Mouse (Mus musculus): ENCODE results near the gene Sipa1l1. TPM values are rescaled to one million over a fixed set of nuclear protein-coding genes. Genes with fewer than 3 reads are reported as not detected.
A peak's percentile ranks its signal among the peaks of the same experiment; 100 is the strongest.

The Sipa1l1 gene
- total RNA-seq, 1 experiment, result 31.8 TPM

- H3K27ac ChIP-seq (ENCODE audit: insufficient read depth, low read depth, low read length, poor library complexity, severe bottlenecking), result no peak overlapping the region
- no peak overlapping the region for H3K4me3 ChIP-seq (ENCODE audit: insufficient read depth in 1 of 2, low read depth in 1 of 2, low read length in 2 of 2, poor library complexity in 1 of 2, severe bottlenecking in 1 of 2)
- no peak for DNase-seq (ENCODE audit: low read depth, low spot score)
- peaks cover 2 to 12% of the 10 kb centered on the region in 2 experiments for H3K4me1 ChIP-seq (ENCODE audit: control insufficient read depth in 2 of 2, insufficient read depth in 2 of 2, low read length in 2 of 2, poor library complexity in 1 of 2)
- TF ChIP-seq ZC3H11A (IDR thresholded peaks at IDR 0.05; ENCODE audit: borderline replicate concordance, low read depth, low read length), result no peak
- no peak overlapping the region for H3K9ac ChIP-seq (ENCODE audit: insufficient read depth, low read depth, low read length, poor library complexity, severe bottlenecking)
- in situ Hi-C loops (cut with MboI; ENCODE audit: low sequenced_read_pairs in 2 of 2, unreplicated experiment in 2 of 2), result no loop called here
- no peaks in the 10 kb centered on the region for H3K9me3 ChIP-seq (ENCODE audit: control insufficient read depth, insufficient read depth, low read depth, low read length)
- no peaks in the 10 kb centered on the region for H3K36me3 ChIP-seq (ENCODE audit: control insufficient read depth, insufficient read depth, low read length, poor library complexity, severe bottlenecking)
Measured at GRCm38 (mm10) chr12:82322759-82323451, 153.8 kb downstream of the Sipa1l1 start.

GRCm38 (mm10) chr12:82324621-82325020 is 155.5 kb downstream of the Sipa1l1 start:
- TF ChIP-seq CHD2 (IDR thresholded peaks at IDR 0.05; ENCODE audit: low read depth, low read length), result no peak
- no peak for TF ChIP-seq MAFK (IDR thresholded peaks at IDR 0.05; ENCODE audit: insufficient read depth, low read depth, low read length)
- TF ChIP-seq ZC3H11A (IDR thresholded peaks at IDR 0.05; ENCODE audit: borderline replicate concordance, low read depth, low read length), result no peak
- no peak for TF ChIP-seq HCFC1 (IDR thresholded peaks at IDR 0.05; ENCODE audit: borderline replicate concordance, insufficient read depth, low read length)
- no peak for TF ChIP-seq ZNF384 (IDR thresholded peaks at IDR 0.05; ENCODE audit: low read depth, low read length)
- in situ Hi-C loops (cut with MboI; ENCODE audit: low sequenced_read_pairs in 2 of 2, unreplicated experiment in 2 of 2), result no loop called here
- no peak for DNase-seq (ENCODE audit: low read depth, low spot score)
- Histone ChIP-seq H3K4me1 (ENCODE audit: control insufficient read depth in 2 of 2, insufficient read depth in 2 of 2, low read length in 2 of 2, poor library complexity in 1 of 2) (peaks cover 2 to 11% of the 10 kb centered on the region in 2 experiments), H3K36me3 (ENCODE audit: control insufficient read depth, insufficient read depth, low read length, poor library complexity, severe bottlenecking) (no peaks in the 10 kb centered on the region), H3K9ac (ENCODE audit: insufficient read depth, low read depth, low read length, poor library complexity, severe bottlenecking) (no peak overlapping the region), H3K9me3 (ENCODE audit: control insufficient read depth, insufficient read depth, low read depth, low read length) (no peaks in the 10 kb centered on the region), H3K27ac (ENCODE audit: insufficient read depth, low read depth, low read length, poor library complexity, severe bottlenecking) (no peak overlapping the region), H3K4me3 (ENCODE audit: insufficient read depth in 1 of 2, low read depth in 1 of 2, low read length in 2 of 2, poor library complexity in 1 of 2, severe bottlenecking in 1 of 2) (no peak overlapping the region)

GRCm38 (mm10) chr12:82325502-82325901 is 156.4 kb downstream of the Sipa1l1 start:
- H3K4me1 ChIP-seq (ENCODE audit: control insufficient read depth in 2 of 2, insufficient read depth in 2 of 2, low read length in 2 of 2, poor library complexity in 1 of 2), result peaks cover 2 to 5% of the 10 kb centered on the region in 2 experiments; a peak in 2 of 4 replicates
- H3K4me3 ChIP-seq (ENCODE audit: insufficient read depth in 1 of 2, low read depth in 1 of 2, low read length in 2 of 2, poor library complexity in 1 of 2, severe bottlenecking in 1 of 2), result no peak overlapping the region
- in situ Hi-C loops (cut with MboI; ENCODE audit: low sequenced_read_pairs in 2 of 2, unreplicated experiment in 2 of 2), result no loop called here
- no peak overlapping the region for H3K9ac ChIP-seq (ENCODE audit: insufficient read depth, low read depth, low read length, poor library complexity, severe bottlenecking)
- no peaks in the 10 kb centered on the region for H3K9me3 ChIP-seq (ENCODE audit: control insufficient read depth, insufficient read depth, low read depth, low read length)
- no peak overlapping the region for H3K27ac ChIP-seq (ENCODE audit: insufficient read depth, low read depth, low read length, poor library complexity, severe bottlenecking)
- no peaks in the 10 kb centered on the region for H3K36me3 ChIP-seq (ENCODE audit: control insufficient read depth, insufficient read depth, low read length, poor library complexity, severe bottlenecking)
- TF ChIP-seq MAFK (IDR thresholded peaks at IDR 0.05; ENCODE audit: insufficient read depth, low read depth, low read length) (no peak), ZC3H11A (IDR thresholded peaks at IDR 0.05; ENCODE audit: borderline replicate concordance, low read depth, low read length) (no peak), ZNF384 (IDR thresholded peaks at IDR 0.05; ENCODE audit: low read depth, low read length) (no peak), HCFC1 (IDR thresholded peaks at IDR 0.05; ENCODE audit: borderline replicate concordance, insufficient read depth, low read length) (no peak), CHD2 (IDR thresholded peaks at IDR 0.05; ENCODE audit: low read depth, low read length) (no peak)
- peak; percentile 40 for DNase-seq (ENCODE audit: low read depth, low spot score)

GRCm38 (mm10) chr12:82326438-82326837 is 157.3 kb downstream of the Sipa1l1 start:
- H3K9me3 ChIP-seq (ENCODE audit: control insufficient read depth, insufficient read depth, low read depth, low read length), result no peaks in the 10 kb centered on the region
- H3K27ac ChIP-seq (ENCODE audit: insufficient read depth, low read depth, low read length, poor library complexity, severe bottlenecking), result no peak overlapping the region
- no peak overlapping the region for H3K4me3 ChIP-seq (ENCODE audit: insufficient read depth in 1 of 2, low read depth in 1 of 2, low read length in 2 of 2, poor library complexity in 1 of 2, severe bottlenecking in 1 of 2)
- H3K9ac ChIP-seq (ENCODE audit: insufficient read depth, low read depth, low read length, poor library complexity, severe bottlenecking), result no peak overlapping the region
- in situ Hi-C loops (cut with MboI; ENCODE audit: low sequenced_read_pairs in 2 of 2, unreplicated experiment in 2 of 2), result no loop called here
- 0 out of 4 replicates have a peak, but pooled peaks cover 0 to 3% of the 10 kb centered on the region in 2 experiments for H3K4me1 ChIP-seq (ENCODE audit: control insufficient read depth in 2 of 2, insufficient read depth in 2 of 2, low read length in 2 of 2, poor library complexity in 1 of 2)
- H3K36me3 ChIP-seq (ENCODE audit: control insufficient read depth, insufficient read depth, low read length, poor library complexity, severe bottlenecking), result no peaks in the 10 kb centered on the region
- DNase-seq (ENCODE audit: low read depth, low spot score), result no peak
- no peak for TF ChIP-seq HCFC1 (IDR thresholded peaks at IDR 0.05; ENCODE audit: borderline replicate concordance, insufficient read depth, low read length)

- DNase-seq (ENCODE audit: low read depth, low spot score), result no peak
- no peak for TF ChIP-seq HCFC1 (IDR thresholded peaks at IDR 0.05; ENCODE audit: borderline replicate concordance, insufficient read depth, low read length)
- TF ChIP-seq CHD2 (IDR thresholded peaks at IDR 0.05; ENCODE audit: low read depth, low read length), result no peak
- no peak for TF ChIP-seq MAFK (IDR thresholded peaks at IDR 0.05; ENCODE audit: insufficient read depth, low read depth, low read length)
- TF ChIP-seq ZNF384 (IDR thresholded peaks at IDR 0.05; ENCODE audit: low read depth, low read length), result no peak
- no peak for TF ChIP-seq ZC3H11A (IDR thresholded peaks at IDR 0.05; ENCODE audit: borderline replicate concordance, low read depth, low read length)
- Histone ChIP-seq H3K9ac (ENCODE audit: insufficient read depth, low read depth, low read length, poor library complexity, severe bottlenecking) (no peak overlapping the region), H3K4me1 (ENCODE audit: control insufficient read depth in 2 of 2, insufficient read depth in 2 of 2, low read length in 2 of 2, poor library complexity in 1 of 2) (0 out of 4 replicates have a peak, but pooled peaks cover 0 to 3% of the 10 kb centered on the region in 2 experiments), H3K36me3 (ENCODE audit: control insufficient read depth, insufficient read depth, low read length, poor library complexity, severe bottlenecking) (no peaks in the 10 kb centered on the region), H3K9me3 (ENCODE audit: control insufficient read depth, insufficient read depth, low read depth, low read length) (no peaks in the 10 kb centered on the region), H3K4me3 (ENCODE audit: insufficient read depth in 1 of 2, low read depth in 1 of 2, low read length in 2 of 2, poor library complexity in 1 of 2, severe bottlenecking in 1 of 2) (no peak overlapping the region), H3K27ac (ENCODE audit: insufficient read depth, low read depth, low read length, poor library complexity, severe bottlenecking) (no peak overlapping the region)
- in situ Hi-C loops (cut with MboI; ENCODE audit: low sequenced_read_pairs in 2 of 2, unreplicated experiment in 2 of 2), result no loop called here
Measured at GRCm38 (mm10) chr12:82328112-82328511, 159.0 kb downstream of the Sipa1l1 start.

Measured in ES-E14 (cell line).